Mouse (Mus musculus): ENCODE measurements around the gene Cfap77. TPM values are rescaled to one million over a fixed set of nuclear protein-coding genes. Genes with fewer than 3 reads are reported as not detected.

Gene Cfap77
- polyA plus RNA-seq, 1 experiment from 2014 or later: 1.3 TPM

- no peak overlapping the region for H3K4me2 ChIP-seq (ENCODE audit: low read length)
- H3K4me3 ChIP-seq (replicated peaks; ENCODE audit: low read depth, low read length): no peak overlapping the region
- ATAC-seq (ENCODE audit: low FRiP score, low TSS enrichment) (no peak), DNase-seq (no peak)
- H3K27ac ChIP-seq (replicated peaks; ENCODE audit: low read depth, low read length): no peak overlapping the region
- H3K9me3 ChIP-seq (ENCODE audit: control insufficient read depth, low read length): no peaks in the 10 kb centered on the region
- peaks cover 64% of the 10 kb centered on the region for H3K27me3 ChIP-seq (ENCODE audit: control insufficient read depth, insufficient read depth, low read length)
- no peak overlapping the region for H3K9ac ChIP-seq (replicated peaks; ENCODE audit: low read length)
- 50% methylated on average over 9 of the region's 9 CpGs for WGBS
- H3K36me3 ChIP-seq (ENCODE audit: control insufficient read depth, insufficient read depth, low read length): peaks cover 30% of the 10 kb centered on the region
- peaks cover 37% of the 10 kb centered on the region for H3K4me1 ChIP-seq (ENCODE audit: control insufficient read depth, insufficient read depth, low read length)
Observed at GRCm38 (mm10) chr2:28904786-28905185, 150.1 kb downstream of the Cfap77 start.

GRCm38 (mm10) chr2:28903871-28904270 is 151.0 kb downstream of the Cfap77 start:
- Histone ChIP-seq H3K4me3 (replicated peaks; ENCODE audit: low read depth, low read length) (no peak overlapping the region), H3K27ac (replicated peaks; ENCODE audit: low read depth, low read length) (no peak overlapping the region), H3K4me1 (ENCODE audit: control insufficient read depth, insufficient read depth, low read length) (peaks cover 31% of the 10 kb centered on the region), H3K36me3 (ENCODE audit: control insufficient read depth, insufficient read depth, low read length) (peaks cover 35% of the 10 kb centered on the region), H3K27me3 (ENCODE audit: control insufficient read depth, insufficient read depth, low read length) (peaks cover 58% of the 10 kb centered on the region), H3K9me3 (ENCODE audit: control insufficient read depth, low read length) (no peaks in the 10 kb centered on the region), H3K9ac (replicated peaks; ENCODE audit: low read length) (no peak overlapping the region), H3K4me2 (ENCODE audit: low read length) (no peak overlapping the region)
- ATAC-seq (ENCODE audit: low FRiP score, low TSS enrichment) (no peak), DNase-seq (no peak)
- 75% methylated on average over 5 of the region's 5 CpGs for WGBS

GRCm38 (mm10) chr2:28902291-28902690 is 152.6 kb downstream of the Cfap77 start:
- no peak overlapping the region for H3K27ac ChIP-seq (replicated peaks; ENCODE audit: low read depth, low read length)
- no peak for DNase-seq
- no peak overlapping the region for H3K4me3 ChIP-seq (replicated peaks; ENCODE audit: low read depth, low read length)
- no peak overlapping the region for H3K9ac ChIP-seq (replicated peaks; ENCODE audit: low read length)
- H3K9me3 ChIP-seq (ENCODE audit: control insufficient read depth, low read length): no peaks in the 10 kb centered on the region
- peaks cover 17% of the 10 kb centered on the region; the same call in 1 of the 2 replicates for H3K4me1 ChIP-seq (ENCODE audit: control insufficient read depth, insufficient read depth, low read length)
- 80% methylated on average over 8 of the region's 8 CpGs for WGBS
- peaks cover 35% of the 10 kb centered on the region for H3K36me3 ChIP-seq (ENCODE audit: control insufficient read depth, insufficient read depth, low read length)
- peaks cover 45% of the 10 kb centered on the region for H3K27me3 ChIP-seq (ENCODE audit: control insufficient read depth, insufficient read depth, low read length)
- no peak overlapping the region for H3K4me2 ChIP-seq (ENCODE audit: low read length)
- no peak for ATAC-seq (ENCODE audit: low FRiP score, low TSS enrichment)

GRCm38 (mm10) chr2:28897340-28897899 is 157.4 kb downstream of the Cfap77 start:
- H3K27ac ChIP-seq (replicated peaks; ENCODE audit: low read depth, low read length): no peak overlapping the region
- H3K27me3 ChIP-seq (ENCODE audit: control insufficient read depth, insufficient read depth, low read length): peaks cover 9% of the 10 kb centered on the region; the same call in 1 of the 2 replicates
- peaks cover 21% of the 10 kb centered on the region for H3K4me1 ChIP-seq (ENCODE audit: control insufficient read depth, insufficient read depth, low read length)
- H3K9me3 ChIP-seq (ENCODE audit: control insufficient read depth, low read length): no peaks in the 10 kb centered on the region
- peaks cover 37% of the 10 kb centered on the region for H3K36me3 ChIP-seq (ENCODE audit: control insufficient read depth, insufficient read depth, low read length)
- H3K4me2 ChIP-seq (ENCODE audit: low read length): no peak overlapping the region
- H3K4me3 ChIP-seq (replicated peaks; ENCODE audit: low read depth, low read length): no peak overlapping the region
- ATAC-seq (ENCODE audit: low FRiP score, low TSS enrichment) (no peak), DNase-seq (no peak)
- 81% methylated on average over 4 of the region's 4 CpGs for WGBS
- H3K9ac ChIP-seq (replicated peaks; ENCODE audit: low read length): no peak overlapping the region

- Histone ChIP-seq H3K27ac (replicated peaks; ENCODE audit: low read depth, low read length) (no peak overlapping the region), H3K4me3 (replicated peaks; ENCODE audit: low read depth, low read length) (no peak overlapping the region), H3K4me1 (ENCODE audit: control insufficient read depth, insufficient read depth, low read length) (peaks cover 21% of the 10 kb centered on the region), H3K9ac (replicated peaks; ENCODE audit: low read length) (no peak overlapping the region), H3K27me3 (ENCODE audit: control insufficient read depth, insufficient read depth, low read length) (0 out of 2 replicates have a peak, but pooled peaks cover 5% of the 10 kb centered on the region), H3K36me3 (ENCODE audit: control insufficient read depth, insufficient read depth, low read length) (peaks cover 38% of the 10 kb centered on the region), H3K4me2 (ENCODE audit: low read length) (no peak overlapping the region), H3K9me3 (ENCODE audit: control insufficient read depth, low read length) (no peaks in the 10 kb centered on the region)
- ATAC-seq (ENCODE audit: low FRiP score, low TSS enrichment): no peak
- 91% methylated on average over 7 of the region's 7 CpGs for WGBS
- DNase-seq: no peak
Observed at GRCm38 (mm10) chr2:28895876-28896275, 159.0 kb downstream of the Cfap77 start.

GRCm38 (mm10) chr2:28893526-28893925 is 161.3 kb downstream of the Cfap77 start:
- peak overlapping the region; percentile 63 for H3K27ac ChIP-seq (replicated peaks; ENCODE audit: low read depth, low read length)
- H3K36me3 ChIP-seq (ENCODE audit: control insufficient read depth, insufficient read depth, low read length): peaks cover 37% of the 10 kb centered on the region

GRCm38 (mm10) chr2:28892796-28893195 is 162.1 kb downstream of the Cfap77 start:
- DNase-seq: no peak
- Histone ChIP-seq H3K27me3 (ENCODE audit: control insufficient read depth, insufficient read depth, low read length) (no peaks in the 10 kb centered on the region), H3K4me2 (ENCODE audit: low read length) (no peak overlapping the region), H3K4me1 (ENCODE audit: control insufficient read depth, insufficient read depth, low read length) (peaks cover 32% of the 10 kb centered on the region), H3K36me3 (ENCODE audit: control insufficient read depth, insufficient read depth, low read length) (peaks cover 44% of the 10 kb centered on the region), H3K4me3 (replicated peaks; ENCODE audit: low read depth, low read length) (no peak overlapping the region), H3K9me3 (ENCODE audit: control insufficient read depth, low read length) (no peaks in the 10 kb centered on the region), H3K27ac (replicated peaks; ENCODE audit: low read depth, low read length) (peak overlapping the region; percentile 45), H3K9ac (replicated peaks; ENCODE audit: low read length) (no peak overlapping the region)
- ATAC-seq (ENCODE audit: low FRiP score, low TSS enrichment): no peak
- 3% methylated on average over 1 of the region's 1 CpGs for whole genome bisulfite sequencing

More at GRCm38 (mm10) chr2:28893526-28893925, 161.3 kb downstream of the Cfap77 start:
- Histone ChIP-seq H3K4me3 (replicated peaks; ENCODE audit: low read depth, low read length) (no peak overlapping the region), H3K9me3 (ENCODE audit: control insufficient read depth, low read length) (no peaks in the 10 kb centered on the region), H3K4me2 (ENCODE audit: low read length) (no peak overlapping the region), H3K4me1 (ENCODE audit: control insufficient read depth, insufficient read depth, low read length) (peaks cover 32% of the 10 kb centered on the region), H3K27me3 (ENCODE audit: control insufficient read depth, insufficient read depth, low read length) (no peaks in the 10 kb centered on the region), H3K9ac (replicated peaks; ENCODE audit: low read length) (no peak overlapping the region)
- ATAC-seq (ENCODE audit: low FRiP score, low TSS enrichment): peak; percentile 78
- WGBS: 10% methylated on average over 6 of the region's 6 CpGs
- DNase-seq: peak; percentile 66

- ATAC-seq (ENCODE audit: low FRiP score, low TSS enrichment): no peak
- H3K27me3 ChIP-seq (ENCODE audit: control insufficient read depth, insufficient read depth, low read length): no peaks in the 10 kb centered on the region
- WGBS: 30% methylated on average over 4 of the region's 4 CpGs
- H3K4me1 ChIP-seq (ENCODE audit: control insufficient read depth, insufficient read depth, low read length): peaks cover 24% of the 10 kb centered on the region
- H3K9me3 ChIP-seq (ENCODE audit: control insufficient read depth, low read length): no peaks in the 10 kb centered on the region
- no peak overlapping the region for H3K4me2 ChIP-seq (ENCODE audit: low read length)
- peaks cover 47% of the 10 kb centered on the region for H3K36me3 ChIP-seq (ENCODE audit: control insufficient read depth, insufficient read depth, low read length)
- DNase-seq: peak; percentile 60
- no peak overlapping the region for H3K4me3 ChIP-seq (replicated peaks; ENCODE audit: low read depth, low read length)
- no peak overlapping the region for H3K9ac ChIP-seq (replicated peaks; ENCODE audit: low read length)
- peak overlapping the region; percentile 60; the same call in 1 of the 2 replicates for H3K27ac ChIP-seq (replicated peaks; ENCODE audit: low read depth, low read length)
Observed at GRCm38 (mm10) chr2:28884914-28885313, 170.0 kb downstream of the Cfap77 start.

- no peaks in the 10 kb centered on the region for H3K27me3 ChIP-seq (ENCODE audit: control insufficient read depth, insufficient read depth, low read length)
- no peak for ATAC-seq (ENCODE audit: low FRiP score, low TSS enrichment)
- no peak overlapping the region for H3K4me2 ChIP-seq (ENCODE audit: low read length)
- WGBS: 36% methylated on average over 6 of the region's 6 CpGs
- DNase-seq: peak; percentile 56
- H3K36me3 ChIP-seq (ENCODE audit: control insufficient read depth, insufficient read depth, low read length): peaks cover 43% of the 10 kb centered on the region
- H3K9me3 ChIP-seq (ENCODE audit: control insufficient read depth, low read length): no peaks in the 10 kb centered on the region
- no peak overlapping the region for H3K4me3 ChIP-seq (replicated peaks; ENCODE audit: low read depth, low read length)
- H3K27ac ChIP-seq (replicated peaks; ENCODE audit: low read depth, low read length): peak overlapping the region; percentile 37; the same call in 1 of the 2 replicates
- no peak overlapping the region for H3K9ac ChIP-seq (replicated peaks; ENCODE audit: low read length)
- peaks cover 17% of the 10 kb centered on the region for H3K4me1 ChIP-seq (ENCODE audit: control insufficient read depth, insufficient read depth, low read length)
Observed at GRCm38 (mm10) chr2:28882826-28883485, 171.9 kb downstream of the Cfap77 start.

Measured in midbrain, embryonic 14.5 days (tissue).